Mouse (Mus musculus): ENCODE data around the gene Mecom. TPM values are rescaled to one million over a fixed set of nuclear protein-coding genes. Genes with fewer than 3 reads are reported as not detected.
A peak's percentile ranks its signal among the peaks of the same experiment; 100 is the strongest.

The Mecom gene
- polyA plus RNA-seq, 1 experiment from 2014 or later: 77.5 TPM

GRCm38 (mm10) chr3:30014962-30015660, 532.7 kb downstream of the Mecom start:
- ATAC-seq (ENCODE audit: insufficient read depth) (peak; percentile 52; the same call in 1 of the 2 replicates), DNase-seq (peak; percentile 90)
- no peak overlapping the region for H3K4me3 ChIP-seq (ENCODE audit: low read depth, low read length)
- H3K27me3 ChIP-seq (ENCODE audit: insufficient read depth, low read length): no peaks in the 10 kb centered on the region
- H3K4me2 ChIP-seq: no peak overlapping the region
- H3K9ac ChIP-seq: no peak overlapping the region
- WGBS: 11% methylated on average over 10 of the region's 10 CpGs
- no peak overlapping the region for H3K27ac ChIP-seq (ENCODE audit: low read depth)
- no peaks in the 10 kb centered on the region for H3K36me3 ChIP-seq (ENCODE audit: insufficient read depth)
- peaks cover 17% of the 10 kb centered on the region; the same call in 1 of the 2 replicates for H3K4me1 ChIP-seq (ENCODE audit: insufficient read depth)
- H3K9me3 ChIP-seq (ENCODE audit: low read depth, low read length): no peaks in the 10 kb centered on the region
- TF ChIP-seq CTCF (IDR thresholded peaks at IDR 0.05; ENCODE audit: low read depth): peak; percentile 86

- peaks cover 13% of the 10 kb centered on the region; the same call in 1 of the 2 replicates for H3K4me1 ChIP-seq (ENCODE audit: insufficient read depth)
- H3K4me2 ChIP-seq: peak overlapping the region; percentile 19; the same call in 1 of the 2 replicates
- no peaks in the 10 kb centered on the region for H3K36me3 ChIP-seq (ENCODE audit: insufficient read depth)
- no peak overlapping the region for H3K4me3 ChIP-seq (ENCODE audit: low read depth, low read length)
- WGBS: 39% methylated on average over 1 of the region's 1 CpGs
- TF ChIP-seq CTCF (IDR thresholded peaks at IDR 0.05; ENCODE audit: low read depth): no peak
- ATAC-seq (ENCODE audit: insufficient read depth): no peak
- no peaks in the 10 kb centered on the region for H3K27me3 ChIP-seq (ENCODE audit: insufficient read depth, low read length)
- no peak overlapping the region for H3K9ac ChIP-seq
- H3K27ac ChIP-seq (ENCODE audit: low read depth): no peak overlapping the region
- DNase-seq: no peak
- H3K9me3 ChIP-seq (ENCODE audit: low read depth, low read length): no peaks in the 10 kb centered on the region
These were observed 533.5 kb downstream of the Mecom start for GRCm38 (mm10) chr3:30014279-30014678.

- TF ChIP-seq CTCF (IDR thresholded peaks at IDR 0.05; ENCODE audit: low read depth): no peak
- Histone ChIP-seq H3K27me3 (ENCODE audit: insufficient read depth, low read length) (no peaks in the 10 kb centered on the region), H3K9me3 (ENCODE audit: low read depth, low read length) (no peaks in the 10 kb centered on the region), H3K9ac (peak overlapping the region; percentile 91), H3K4me1 (ENCODE audit: insufficient read depth) (peaks cover 7% of the 10 kb centered on the region; the same call in 1 of the 2 replicates), H3K4me2 (peak overlapping the region; percentile 74), H3K27ac (ENCODE audit: low read depth) (peak overlapping the region; percentile 97), H3K36me3 (ENCODE audit: insufficient read depth) (no peaks in the 10 kb centered on the region), H3K4me3 (ENCODE audit: low read depth, low read length) (peak overlapping the region; percentile 68)
- ATAC-seq (ENCODE audit: insufficient read depth): no peak; the same call in 1 of the 2 replicates
- WGBS: 39% methylated on average over 1 of the region's 1 CpGs
- peak; percentile 42 for DNase-seq
These were observed 534.4 kb downstream of the Mecom start for GRCm38 (mm10) chr3:30013416-30013815.

- peak overlapping the region; percentile 91 for H3K9ac ChIP-seq
- under 1% methylated on average over 29 of the region's 29 CpGs for WGBS
- no peaks in the 10 kb centered on the region for H3K27me3 ChIP-seq (ENCODE audit: insufficient read depth, low read length)
- H3K9me3 ChIP-seq (ENCODE audit: low read depth, low read length): no peaks in the 10 kb centered on the region
- peak overlapping the region; percentile 97 for H3K27ac ChIP-seq (ENCODE audit: low read depth)
- peak; percentile 85 for DNase-seq
- TF ChIP-seq CTCF (IDR thresholded peaks at IDR 0.05; ENCODE audit: low read depth): no peak
- no peaks in the 10 kb centered on the region for H3K36me3 ChIP-seq (ENCODE audit: insufficient read depth)
- 0 out of 2 replicates have a peak, but pooled peaks cover 2% of the 10 kb centered on the region for H3K4me1 ChIP-seq (ENCODE audit: insufficient read depth)
- H3K4me2 ChIP-seq: peak overlapping the region; percentile 74
- ATAC-seq (ENCODE audit: insufficient read depth): peak; percentile 72
- peak overlapping the region; percentile 68 for H3K4me3 ChIP-seq (ENCODE audit: low read depth, low read length)
These were observed 535.0 kb downstream of the Mecom start for GRCm38 (mm10) chr3:30012666-30013365.

- H3K9ac ChIP-seq: peak overlapping the region; percentile 91
- H3K4me1 ChIP-seq (ENCODE audit: insufficient read depth): no peaks in the 10 kb centered on the region
- H3K27me3 ChIP-seq (ENCODE audit: insufficient read depth, low read length): no peaks in the 10 kb centered on the region
- no peaks in the 10 kb centered on the region for H3K9me3 ChIP-seq (ENCODE audit: low read depth, low read length)
- DNase-seq (peak; percentile 62), ATAC-seq (ENCODE audit: insufficient read depth) (no peak)
- TF ChIP-seq CTCF (IDR thresholded peaks at IDR 0.05; ENCODE audit: low read depth): no peak
- H3K4me3 ChIP-seq (ENCODE audit: low read depth, low read length): peak overlapping the region; percentile 68
- peaks cover 5% of the 10 kb centered on the region; the same call in 1 of the 2 replicates for H3K36me3 ChIP-seq (ENCODE audit: insufficient read depth)
- peak overlapping the region; percentile 74 for H3K4me2 ChIP-seq
- H3K27ac ChIP-seq (ENCODE audit: low read depth): peak overlapping the region; percentile 97
- WGBS: 0% methylated on average over 27 of the region's 27 CpGs
These were observed 535.7 kb downstream of the Mecom start for GRCm38 (mm10) chr3:30012150-30012549.

GRCm38 (mm10) chr3:30011712-30012111, 536.1 kb downstream of the Mecom start:
- WGBS: 5% methylated on average over 6 of the region's 6 CpGs
- DNase-seq: peak; percentile 44
- ATAC-seq (ENCODE audit: insufficient read depth): no peak

GRCm38 (mm10) chr3:30010889-30011288, 536.9 kb downstream of the Mecom start:
- Histone ChIP-seq H3K9ac (peak overlapping the region; percentile 91), H3K27ac (ENCODE audit: low read depth) (peak overlapping the region; percentile 97), H3K4me1 (ENCODE audit: insufficient read depth) (no peaks in the 10 kb centered on the region), H3K9me3 (ENCODE audit: low read depth, low read length) (no peaks in the 10 kb centered on the region), H3K4me3 (ENCODE audit: low read depth, low read length) (peak overlapping the region; percentile 68), H3K4me2 (peak overlapping the region; percentile 74), H3K36me3 (ENCODE audit: insufficient read depth) (peaks cover 9% of the 10 kb centered on the region; the same call in 1 of the 2 replicates), H3K27me3 (ENCODE audit: insufficient read depth, low read length) (no peaks in the 10 kb centered on the region)
- ATAC-seq (ENCODE audit: insufficient read depth) (no peak), DNase-seq (peak; percentile 39)
- TF ChIP-seq CTCF (IDR thresholded peaks at IDR 0.05; ENCODE audit: low read depth): no peak
- 27% methylated on average over 6 of the region's 6 CpGs for WGBS

More at GRCm38 (mm10) chr3:30011712-30012111, 536.1 kb downstream of the Mecom start:
- no peaks in the 10 kb centered on the region for H3K27me3 ChIP-seq (ENCODE audit: insufficient read depth, low read length)
- H3K9ac ChIP-seq: peak overlapping the region; percentile 91
- H3K27ac ChIP-seq (ENCODE audit: low read depth): peak overlapping the region; percentile 97
- peaks cover 5% of the 10 kb centered on the region; the same call in 1 of the 2 replicates for H3K36me3 ChIP-seq (ENCODE audit: insufficient read depth)
- H3K4me2 ChIP-seq: peak overlapping the region; percentile 74
- no peaks in the 10 kb centered on the region for H3K4me1 ChIP-seq (ENCODE audit: insufficient read depth)
- no peak for TF ChIP-seq CTCF (IDR thresholded peaks at IDR 0.05; ENCODE audit: low read depth)
- no peaks in the 10 kb centered on the region for H3K9me3 ChIP-seq (ENCODE audit: low read depth, low read length)
- peak overlapping the region; percentile 68 for H3K4me3 ChIP-seq (ENCODE audit: low read depth, low read length)
